Mouse (Mus musculus) kidney, postnatal 0 days (tissue): ENCODE results near the gene Pdzrn4. TPM values are rescaled to one million over a fixed set of nuclear protein-coding genes. Genes with fewer than 3 reads are reported as not detected.

Experiments used
- ATAC-seq: fragments of 200-750 bp; cut with Nextera tagmentation; replicated peaks from 2 replicates; pipeline ENCODE4 v1.8.0; 2017; ENCODE audit warnings: low read depth, moderate number of reproducible peaks, moderate TSS enrichment, moderate library complexity; ENCODE audit not compliant: low FRiP score
- DNase-seq: peaks from one replicate; pipeline ENCODE4 v3.0.0-alpha.2; 2016; ENCODE audit warnings: low spot score
- H3K27ac ChIP-seq: fragments of 300-500 bp; sonication (generic); 2 replicates; pipeline ENCODE4 v1.5.1; 2014; ENCODE audit warnings: mild to moderate bottlenecking
- H3K27me3 ChIP-seq: fragments of 300-500 bp; sonication (generic); 2 replicates; pipeline ENCODE4 v1.6.1; 2014; ENCODE audit warnings: low read length, mixed read lengths; ENCODE audit not compliant: insufficient read depth
- H3K36me3 ChIP-seq: fragments of 300-500 bp; sonication (generic); 2 replicates; pipeline ENCODE4 v1.6.1; 2014; ENCODE audit warnings: low read length, mixed read lengths; ENCODE audit not compliant: insufficient read depth
- H3K4me1 ChIP-seq: fragments of 300-500 bp; sonication (generic); replicated peaks from 2 replicates; pipeline ENCODE4 v1.6.1; 2014; ENCODE audit warnings: antibody characterized with exemption, low read length, mixed read lengths; ENCODE audit not compliant: insufficient read depth
- H3K4me2 ChIP-seq: fragments of 300-500 bp; sonication (generic); 2 replicates; pipeline ENCODE4 v1.6.1; 2014; ENCODE audit warnings: mild to moderate bottlenecking, low read length, moderate library complexity, mixed read lengths
- H3K4me3 ChIP-seq: fragments of 300-500 bp; sonication (generic); replicated peaks from 2 replicates; pipeline ENCODE4 v1.5.1; 2014; ENCODE audit warnings: low read depth, low read length
- H3K9ac ChIP-seq: fragments of 300-500 bp; sonication (generic); 2 replicates; pipeline ENCODE4 v1.6.1; 2014; ENCODE audit warnings: low read depth, low read length
- H3K9me3 ChIP-seq: fragments of 300-500 bp; sonication (generic); replicated peaks from 2 replicates; pipeline ENCODE4 v1.6.1; 2016; ENCODE audit warnings: low read length, inconsistent platforms, mixed read lengths
- CTCF ChIP-seq: IDR thresholded peaks from 2 replicates; pipeline ENCODE4 v1.5.1; 2016; ENCODE audit warnings: antibody characterized with exemption, low read depth, mild to moderate bottlenecking, moderate library complexity
- WGBS: fragments of 180-500 bp; shearing (Covaris S2); extraction: QIAGEN DNeasy Blood & Tissue Kit; methylation state at CpG from one replicate; pipeline ENCODE4 v1.1.7; 2014; 5-methylcytosine and 5-hydroxymethylcytosine counted together
- polyA plus RNA-seq: library from polyadenylated mRNA; unstranded; fragments of >200 nt; fragmentation: Nextera tagmentation; extraction: Ambion mirVana; gene quantifications from 2 replicates; pipeline ENCODE4 v1.2.1, GENCODE M21; 2015

Gene Pdzrn4
- polyA plus RNA-seq, 1 experiment from 2014 or later = 2.8 TPM

- no peak for ATAC-seq
- H3K27me3 ChIP-seq = no peaks in the 10 kb centered on the region
- no peak overlapping the region for H3K4me3 ChIP-seq
- H3K4me2 ChIP-seq = no peak overlapping the region
- no peak overlapping the region for H3K27ac ChIP-seq
- no peaks in the 10 kb centered on the region for H3K4me1 ChIP-seq
- no peak for DNase-seq
- H3K36me3 ChIP-seq = no peaks in the 10 kb centered on the region
- WGBS = 59% methylated on average over 3 of the region's 3 CpGs
- TF ChIP-seq CTCF = no peak
- H3K9me3 ChIP-seq = no peaks in the 10 kb centered on the region
- no peak overlapping the region for H3K9ac ChIP-seq
Observed at GRCm38 (mm10) chr15:92570526-92571243, 174.0 kb downstream of the Pdzrn4 start.

DNA sequence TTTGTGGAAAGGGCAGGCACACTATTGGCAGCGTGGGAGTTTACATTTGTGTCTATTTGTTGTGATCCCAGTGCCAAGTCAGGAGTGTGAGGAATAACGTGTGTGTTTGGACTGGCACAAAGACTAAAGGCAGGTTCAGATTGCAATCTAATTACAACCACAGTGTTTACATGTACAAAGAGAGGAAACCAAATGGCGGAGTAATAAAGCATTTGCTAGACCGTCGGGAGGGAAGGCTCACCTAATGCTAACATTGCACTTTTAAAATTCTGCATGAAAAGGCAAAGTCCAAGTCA, 174.5 kb downstream of the Pdzrn4 start:
- no peak overlapping the region for H3K4me2 ChIP-seq
- no peak for ATAC-seq
- H3K9ac ChIP-seq = no peak overlapping the region
- H3K27ac ChIP-seq = no peak overlapping the region
- TF ChIP-seq CTCF = no peak
- no peaks in the 10 kb centered on the region for H3K9me3 ChIP-seq
- 28% methylated on average over 5 of the region's 5 CpGs for WGBS
- H3K4me3 ChIP-seq = no peak overlapping the region
- no peaks in the 10 kb centered on the region for H3K4me1 ChIP-seq
- no peaks in the 10 kb centered on the region for H3K27me3 ChIP-seq
- DNase-seq = no peak
- H3K36me3 ChIP-seq = no peaks in the 10 kb centered on the region

DNA sequence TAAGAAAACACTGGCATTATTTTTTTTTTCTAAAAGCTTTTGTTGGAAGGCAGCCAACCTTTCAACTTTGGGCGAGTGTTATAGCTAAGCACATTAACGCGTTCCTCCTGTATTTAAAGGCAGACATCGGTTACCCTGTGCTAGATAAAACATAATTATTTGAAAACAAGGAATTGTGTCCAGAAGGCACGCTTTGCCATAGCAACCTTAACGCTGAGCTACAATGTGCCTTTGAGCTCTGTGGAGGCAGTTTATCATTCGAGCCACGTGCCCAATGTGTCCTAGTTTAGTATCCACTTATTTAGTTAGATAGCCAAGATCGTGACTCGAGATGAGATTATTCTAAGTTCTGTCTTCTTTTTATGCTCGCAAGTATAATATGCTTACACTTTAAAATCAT, 180.8 kb downstream of the Pdzrn4 start:
- no peak for TF ChIP-seq CTCF
- DNase-seq = no peak
- H3K27ac ChIP-seq = no peak overlapping the region
- no peak overlapping the region for H3K4me2 ChIP-seq
- no peak overlapping the region for H3K9ac ChIP-seq
- H3K36me3 ChIP-seq = no peaks in the 10 kb centered on the region
- H3K4me1 ChIP-seq = no peaks in the 10 kb centered on the region
- H3K4me3 ChIP-seq = no peak overlapping the region
- no peaks in the 10 kb centered on the region for H3K9me3 ChIP-seq
- no peak for ATAC-seq
- whole genome bisulfite sequencing = 46% methylated on average over 11 of the region's 11 CpGs
- no peaks in the 10 kb centered on the region for H3K27me3 ChIP-seq

DNA sequence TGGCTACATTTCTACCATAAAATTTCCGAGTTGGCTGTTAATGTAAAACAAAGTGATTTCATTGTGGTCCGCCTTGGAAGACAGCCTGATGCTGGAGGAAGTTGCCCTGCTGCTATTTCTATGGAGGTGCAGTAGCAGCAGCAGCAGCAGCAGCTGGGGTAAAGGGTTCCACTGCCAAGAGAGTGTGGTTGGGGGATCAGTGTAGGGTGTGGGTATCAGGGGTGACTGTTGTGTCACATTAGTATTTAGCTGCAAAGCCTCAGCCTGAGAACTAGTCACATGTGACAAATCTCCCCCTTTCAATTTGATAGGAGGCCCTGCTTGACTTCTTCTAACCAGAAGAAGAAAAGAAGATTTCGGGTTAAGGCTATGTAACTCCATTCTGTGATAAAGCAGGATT, 183.5 kb downstream of the Pdzrn4 start:
- Histone ChIP-seq H3K4me3 (no peak overlapping the region), H3K4me2 (no peak overlapping the region), H3K9me3 (no peaks in the 10 kb centered on the region), H3K27ac (no peak overlapping the region), H3K4me1 (no peaks in the 10 kb centered on the region), H3K27me3 (no peaks in the 10 kb centered on the region), H3K36me3 (no peaks in the 10 kb centered on the region), H3K9ac (no peak overlapping the region)
- DNase-seq = no peak
- WGBS = 48% methylated on average over 3 of the region's 3 CpGs
- TF ChIP-seq CTCF = no peak
- no peak for ATAC-seq

GRCm38 (mm10) chr15:92580742-92581383, 184.2 kb downstream of the Pdzrn4 start:
- 57% methylated on average over 9 of the region's 9 CpGs for WGBS

DNA sequence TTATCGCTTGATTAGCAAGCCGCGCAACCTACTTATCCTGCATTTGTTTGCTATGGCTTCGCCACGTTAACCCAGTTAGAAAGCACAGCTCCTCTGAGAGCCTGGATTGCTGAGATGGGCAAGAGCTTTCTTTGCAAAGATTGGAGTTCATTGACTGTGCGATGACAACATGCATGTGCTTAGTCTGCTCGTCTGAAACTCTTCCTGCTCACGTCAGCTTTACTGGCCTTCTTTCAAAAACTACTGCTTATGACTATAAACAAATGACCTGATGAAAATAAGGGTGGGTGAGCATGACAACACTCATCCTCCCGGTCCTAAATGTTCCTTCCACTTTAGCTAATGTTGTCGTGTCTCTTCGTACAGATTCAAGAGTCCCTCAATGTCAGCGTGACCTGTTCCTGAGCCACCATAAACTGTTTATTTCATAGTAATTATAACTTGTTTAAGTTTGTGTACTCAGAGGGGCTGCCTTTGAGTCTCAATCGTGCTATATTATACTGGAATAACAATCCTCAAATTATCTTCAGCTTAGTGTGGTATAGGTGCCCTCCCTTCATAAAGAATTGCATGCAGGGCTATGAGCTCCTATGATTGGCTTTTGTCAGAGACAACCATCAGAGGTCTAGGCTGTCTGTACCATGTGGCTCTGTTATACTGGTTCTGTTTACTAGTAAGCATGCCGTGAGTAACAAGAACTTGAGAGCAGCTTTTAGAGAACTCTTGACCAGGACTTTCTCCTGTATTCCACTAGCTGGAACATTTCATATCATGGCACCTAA, 187.9 kb downstream of the Pdzrn4 start:
- H3K27ac ChIP-seq = no peak overlapping the region
- H3K4me3 ChIP-seq = no peak overlapping the region
- no peaks in the 10 kb centered on the region for H3K27me3 ChIP-seq
- no peak for DNase-seq
- ATAC-seq = no peak
- H3K4me2 ChIP-seq = no peak overlapping the region
- TF ChIP-seq CTCF = no peak
- H3K4me1 ChIP-seq = no peaks in the 10 kb centered on the region
- no peak overlapping the region for H3K9ac ChIP-seq
- H3K9me3 ChIP-seq = no peaks in the 10 kb centered on the region
- no peaks in the 10 kb centered on the region for H3K36me3 ChIP-seq
- WGBS = 83% methylated on average over 14 of the region's 14 CpGs

More at GRCm38 (mm10) chr15:92580742-92581383, 184.2 kb downstream of the Pdzrn4 start:
- no peak overlapping the region for H3K9ac ChIP-seq
- no peak overlapping the region for H3K27ac ChIP-seq
- no peak overlapping the region for H3K4me2 ChIP-seq
- H3K4me3 ChIP-seq = no peak overlapping the region
- H3K27me3 ChIP-seq = no peaks in the 10 kb centered on the region
- ATAC-seq = no peak
- H3K4me1 ChIP-seq = no peaks in the 10 kb centered on the region
- no peaks in the 10 kb centered on the region for H3K36me3 ChIP-seq
- H3K9me3 ChIP-seq = no peaks in the 10 kb centered on the region
- no peak for TF ChIP-seq CTCF
- no peak for DNase-seq
